Mouse (Mus musculus): ENCODE measurements around the gene Ldlrap1. TPM values are rescaled to one million over a fixed set of nuclear protein-coding genes. Genes with fewer than 3 reads are reported as not detected.
A peak's percentile ranks its signal among the peaks of the same experiment; 100 is the strongest.

Ldlrap1 gene
- polyA plus RNA-seq, 1 experiment from 2014 or later = 21.8 TPM

DNA sequence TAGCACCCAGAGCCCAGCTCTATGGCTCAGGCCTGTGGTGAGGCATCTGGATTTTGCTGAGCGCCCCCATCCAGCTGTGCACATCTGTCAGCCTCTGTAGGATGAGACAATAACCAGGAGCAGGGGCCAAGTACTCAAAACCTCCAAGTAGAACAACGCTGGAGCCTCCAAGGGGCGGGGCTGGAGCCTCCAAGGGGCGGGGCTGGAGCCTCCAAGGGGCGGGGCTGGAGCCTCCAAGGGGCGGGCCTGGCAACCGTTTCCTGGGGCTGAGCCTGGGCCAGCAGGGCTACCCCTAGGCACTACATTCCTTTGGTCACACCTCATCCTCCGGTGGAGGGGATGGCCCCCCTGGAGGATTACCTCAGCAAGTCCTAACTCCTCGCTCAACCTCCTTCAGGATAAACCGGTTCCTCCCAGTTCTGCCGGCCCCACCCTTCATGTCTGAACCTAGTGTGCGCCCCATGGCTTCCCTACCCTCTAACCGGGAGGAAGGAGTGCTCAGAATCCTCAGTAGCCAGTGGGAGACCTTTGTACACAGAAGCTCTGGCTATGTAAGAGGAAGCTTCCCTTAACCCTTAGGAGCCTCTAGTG is 33.7 kb downstream of the Ldlrap1 start:
- H3K27me3 ChIP-seq = peaks cover 3% of the 10 kb centered on the region; the same call in 1 of the 2 replicates
- peak overlapping the region; percentile 63 for H3K4me2 ChIP-seq
- peak overlapping the region; percentile 10; the same call in 1 of the 2 replicates for H3K9ac ChIP-seq
- H3K27ac ChIP-seq (replicated peaks) = peak overlapping the region; percentile 60
- H3K36me3 ChIP-seq (replicated peaks) = no peaks in the 10 kb centered on the region
- H3K4me1 ChIP-seq (replicated peaks) = peaks cover 46% of the 10 kb centered on the region
- H3K4me3 ChIP-seq (replicated peaks) = peak overlapping the region; percentile 39
- H3K9me3 ChIP-seq (replicated peaks) = no peaks in the 10 kb centered on the region
- WGBS (ENCODE audit: insufficient replicate concordance) = 3% methylated on average over 13 of the region's 13 CpGs
- peak; percentile 68 for ATAC-seq (ENCODE audit: insufficient read depth)

- Histone ChIP-seq H3K4me2 (peak overlapping the region; percentile 63; the same call in 1 of the 2 replicates), H3K9me3 (replicated peaks) (no peaks in the 10 kb centered on the region), H3K4me1 (replicated peaks) (peaks cover 44% of the 10 kb centered on the region), H3K4me3 (replicated peaks) (no peak overlapping the region), H3K36me3 (replicated peaks) (no peaks in the 10 kb centered on the region), H3K27me3 (peaks cover 3% of the 10 kb centered on the region; the same call in 1 of the 2 replicates), H3K9ac (no peak overlapping the region), H3K27ac (replicated peaks) (no peak overlapping the region)
- 60% methylated on average over 9 of the region's 9 CpGs for WGBS (ENCODE audit: insufficient replicate concordance)
- no peak for ATAC-seq (ENCODE audit: insufficient read depth)
These were observed 34.5 kb downstream of the Ldlrap1 start for GRCm38 (mm10) chr4:134733371-134733770.

DNA sequence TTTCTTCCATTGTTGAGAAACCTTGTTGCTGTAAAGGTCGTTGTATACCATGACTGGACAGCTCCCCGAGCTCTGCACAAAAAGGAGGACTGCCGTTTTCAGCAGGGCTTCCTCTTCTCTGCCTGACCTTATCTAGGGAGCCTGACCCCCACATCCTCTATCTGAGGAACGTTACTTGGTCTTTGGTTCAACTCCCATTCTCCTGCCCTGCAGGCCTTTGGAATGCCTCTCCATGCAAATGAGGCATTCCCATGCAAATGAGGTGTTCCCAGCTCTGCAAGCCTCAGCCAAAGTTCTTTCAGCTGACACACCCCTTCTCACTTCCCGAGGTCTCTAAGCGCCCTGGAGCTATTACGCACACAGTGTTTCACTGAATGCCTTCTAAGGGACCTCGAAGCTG is 37.7 kb downstream of the Ldlrap1 start:
- H3K27ac ChIP-seq (replicated peaks) = peak overlapping the region; percentile 51
- H3K36me3 ChIP-seq (replicated peaks) = no peaks in the 10 kb centered on the region
- 8% methylated on average over 8 of the region's 8 CpGs for WGBS (ENCODE audit: insufficient replicate concordance)
- no peak for ATAC-seq (ENCODE audit: insufficient read depth)
- H3K4me3 ChIP-seq (replicated peaks) = no peak overlapping the region
- H3K27me3 ChIP-seq = peaks cover 7% of the 10 kb centered on the region; the same call in 1 of the 2 replicates
- H3K9me3 ChIP-seq (replicated peaks) = no peaks in the 10 kb centered on the region
- H3K9ac ChIP-seq = no peak overlapping the region
- H3K4me2 ChIP-seq = no peak overlapping the region
- H3K4me1 ChIP-seq (replicated peaks) = peaks cover 48% of the 10 kb centered on the region

DNA sequence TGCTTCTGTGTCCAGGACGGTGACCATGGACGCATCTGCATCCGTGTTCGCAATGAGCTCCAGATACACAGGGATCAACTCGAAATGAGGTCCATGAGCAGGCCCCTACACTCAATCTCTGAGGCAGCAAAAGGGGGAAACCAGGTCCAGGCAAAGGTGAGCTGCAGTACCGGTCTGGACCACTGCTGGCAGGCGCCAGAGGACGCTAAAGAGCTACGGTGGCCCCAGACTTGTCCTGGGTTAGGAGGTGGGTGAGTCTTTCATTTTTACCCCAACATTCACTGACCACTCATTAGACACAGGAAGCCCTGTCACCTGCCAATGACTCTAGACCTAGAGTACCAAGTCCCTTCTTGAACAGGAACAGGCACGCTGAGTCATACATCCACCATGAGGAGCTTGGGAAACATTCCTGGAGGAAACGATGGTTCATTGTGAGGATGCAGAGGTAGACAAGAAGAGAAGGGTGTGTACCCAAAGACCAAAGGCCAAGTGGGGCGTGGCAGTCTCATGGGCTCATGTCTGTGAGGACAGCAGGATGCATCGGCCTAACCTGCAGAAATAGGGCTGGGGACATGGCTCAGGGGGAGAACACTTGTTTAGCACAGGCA is 42.0 kb downstream of the Ldlrap1 start:
- Histone ChIP-seq H3K4me1 (replicated peaks) (peaks cover 33% of the 10 kb centered on the region), H3K9ac (no peak overlapping the region), H3K36me3 (replicated peaks) (no peaks in the 10 kb centered on the region), H3K9me3 (replicated peaks) (no peaks in the 10 kb centered on the region), H3K27me3 (0 out of 2 replicates have a peak, but pooled peaks cover 4% of the 10 kb centered on the region), H3K4me3 (replicated peaks) (no peak overlapping the region), H3K4me2 (no peak overlapping the region), H3K27ac (replicated peaks) (no peak overlapping the region)
- no peak for ATAC-seq (ENCODE audit: insufficient read depth)
- WGBS (ENCODE audit: insufficient replicate concordance) = 64% methylated on average over 13 of the region's 13 CpGs

- H3K9me3 ChIP-seq (replicated peaks) = no peaks in the 10 kb centered on the region
- no peak overlapping the region for H3K4me3 ChIP-seq (replicated peaks)
- ATAC-seq (ENCODE audit: insufficient read depth) = no peak
- H3K9ac ChIP-seq = no peak overlapping the region
- peaks cover 33% of the 10 kb centered on the region for H3K4me1 ChIP-seq (replicated peaks)
- no peaks in the 10 kb centered on the region for H3K36me3 ChIP-seq (replicated peaks)
- H3K27me3 ChIP-seq = 0 out of 2 replicates have a peak, but pooled peaks cover 4% of the 10 kb centered on the region
- 49% methylated on average over 4 of the region's 4 CpGs for WGBS (ENCODE audit: insufficient replicate concordance)
- H3K27ac ChIP-seq (replicated peaks) = no peak overlapping the region
- H3K4me2 ChIP-seq = no peak overlapping the region
These were observed 42.9 kb downstream of the Ldlrap1 start for GRCm38 (mm10) chr4:134724974-134725373.

GRCm38 (mm10) chr4:134723251-134723650 is 44.6 kb downstream of the Ldlrap1 start:
- H3K27me3 ChIP-seq = 0 out of 2 replicates have a peak, but pooled peaks cover 4% of the 10 kb centered on the region
- H3K9me3 ChIP-seq (replicated peaks) = no peaks in the 10 kb centered on the region
- no peak for ATAC-seq (ENCODE audit: insufficient read depth)
- H3K9ac ChIP-seq = no peak overlapping the region
- no peak overlapping the region for H3K27ac ChIP-seq (replicated peaks)
- no peak overlapping the region for H3K4me2 ChIP-seq
- no peak overlapping the region for H3K4me3 ChIP-seq (replicated peaks)
- WGBS (ENCODE audit: insufficient replicate concordance) = 60% methylated on average over 3 of the region's 3 CpGs
- H3K36me3 ChIP-seq (replicated peaks) = no peaks in the 10 kb centered on the region
- peaks cover 35% of the 10 kb centered on the region for H3K4me1 ChIP-seq (replicated peaks)

- Histone ChIP-seq H3K4me2 (no peak overlapping the region), H3K27ac (replicated peaks) (no peak overlapping the region), H3K4me1 (replicated peaks) (peaks cover 29% of the 10 kb centered on the region), H3K9me3 (replicated peaks) (no peaks in the 10 kb centered on the region), H3K36me3 (replicated peaks) (no peaks in the 10 kb centered on the region), H3K9ac (no peak overlapping the region), H3K4me3 (replicated peaks) (no peak overlapping the region), H3K27me3 (0 out of 2 replicates have a peak, but pooled peaks cover 4% of the 10 kb centered on the region)
- WGBS (ENCODE audit: insufficient replicate concordance) = 75% methylated on average over 6 of the region's 6 CpGs
- ATAC-seq (ENCODE audit: insufficient read depth) = no peak
These were observed 46.7 kb downstream of the Ldlrap1 start for GRCm38 (mm10) chr4:134721076-134721475.

GRCm38 (mm10) chr4:134720371-134720770 is 47.5 kb downstream of the Ldlrap1 start:
- Histone ChIP-seq H3K9ac (0 out of 2 replicates have a peak overlapping the region, but pooled peaks have one; percentile 2), H3K27ac (replicated peaks) (no peak overlapping the region), H3K4me1 (replicated peaks) (peaks cover 24% of the 10 kb centered on the region), H3K9me3 (replicated peaks) (no peaks in the 10 kb centered on the region), H3K4me3 (replicated peaks) (no peak overlapping the region), H3K27me3 (0 out of 2 replicates have a peak, but pooled peaks cover 3% of the 10 kb centered on the region), H3K36me3 (replicated peaks) (no peaks in the 10 kb centered on the region), H3K4me2 (no peak overlapping the region)
- no peak for ATAC-seq (ENCODE audit: insufficient read depth)
- WGBS (ENCODE audit: insufficient replicate concordance) = 55% methylated on average over 3 of the region's 3 CpGs

GRCm38 (mm10) chr4:134719489-134719888 is 48.3 kb downstream of the Ldlrap1 start:
- H3K9ac ChIP-seq = peak overlapping the region; percentile 2; the same call in 1 of the 2 replicates
- peak overlapping the region; percentile 66 for H3K27ac ChIP-seq (replicated peaks)
- no peaks in the 10 kb centered on the region for H3K27me3 ChIP-seq

DNA sequence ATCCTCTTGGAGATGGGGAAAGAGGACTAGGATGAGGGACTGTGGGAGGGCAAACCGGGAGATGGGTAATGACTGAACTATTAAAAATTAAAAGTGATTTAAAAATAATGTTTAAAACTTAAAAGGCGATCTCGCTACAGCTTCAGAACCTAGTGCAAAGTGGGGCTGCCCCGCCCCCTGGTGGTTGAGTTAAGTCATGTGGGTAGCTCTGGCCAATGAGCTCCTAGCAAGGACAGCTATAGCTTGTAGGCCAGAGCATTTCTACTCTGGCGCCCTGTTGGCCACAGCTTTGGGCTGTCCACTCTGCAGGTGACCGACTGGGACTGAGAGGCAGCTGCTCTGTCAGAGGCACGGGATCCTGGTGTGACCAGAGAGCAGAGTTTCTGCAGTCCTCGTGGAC is 53.9 kb downstream of the Ldlrap1 start:
- Histone ChIP-seq H3K9me3 (replicated peaks) (no peaks in the 10 kb centered on the region), H3K27me3 (no peaks in the 10 kb centered on the region), H3K9ac (no peak overlapping the region), H3K4me3 (replicated peaks) (no peak overlapping the region), H3K4me2 (no peak overlapping the region), H3K4me1 (replicated peaks) (peaks cover 6% of the 10 kb centered on the region), H3K36me3 (replicated peaks) (no peaks in the 10 kb centered on the region), H3K27ac (replicated peaks) (no peak overlapping the region)
- 9% methylated on average over 8 of the region's 8 CpGs for WGBS (ENCODE audit: insufficient replicate concordance)
- peak; percentile 66 for ATAC-seq (ENCODE audit: insufficient read depth)

More at GRCm38 (mm10) chr4:134719489-134719888, 48.3 kb downstream of the Ldlrap1 start:
- Histone ChIP-seq H3K4me1 (replicated peaks) (peaks cover 18% of the 10 kb centered on the region), H3K36me3 (replicated peaks) (no peaks in the 10 kb centered on the region), H3K4me2 (peak overlapping the region; percentile 42), H3K9me3 (replicated peaks) (no peaks in the 10 kb centered on the region), H3K4me3 (replicated peaks) (no peak overlapping the region)
- 23% methylated on average over 8 of the region's 8 CpGs for WGBS (ENCODE audit: insufficient replicate concordance)
- ATAC-seq (ENCODE audit: insufficient read depth) = peak; percentile 89

DNA sequence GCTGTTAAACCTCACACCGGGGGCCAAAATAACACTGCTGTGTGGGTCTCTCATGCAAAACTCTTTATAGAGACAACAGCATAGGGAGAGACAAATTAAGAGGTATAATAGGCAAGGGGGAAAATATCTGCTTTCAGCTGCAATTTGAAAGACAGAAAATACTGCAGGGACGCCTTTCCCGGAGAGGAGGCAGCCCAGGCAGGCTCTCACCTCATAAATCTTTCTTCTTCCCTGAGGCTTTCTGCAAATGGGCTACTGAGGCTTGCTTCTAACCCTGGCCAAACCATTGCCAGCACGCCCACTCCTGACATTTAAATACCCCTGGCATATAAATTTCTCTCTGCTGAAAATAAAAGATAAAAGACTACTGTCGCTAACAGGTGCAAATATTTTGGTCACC is 62.5 kb downstream of the Ldlrap1 start:
- no peak for ATAC-seq (ENCODE audit: insufficient read depth)
- Histone ChIP-seq H3K27ac (replicated peaks) (no peak overlapping the region), H3K27me3 (peaks cover 76% of the 10 kb centered on the region), H3K4me2 (no peak overlapping the region), H3K9ac (no peak overlapping the region), H3K9me3 (replicated peaks) (no peaks in the 10 kb centered on the region), H3K4me3 (replicated peaks) (no peak overlapping the region), H3K36me3 (replicated peaks) (no peaks in the 10 kb centered on the region), H3K4me1 (replicated peaks) (peaks cover 31% of the 10 kb centered on the region)
- WGBS (ENCODE audit: insufficient replicate concordance) = 57% methylated on average over 5 of the region's 5 CpGs

Data from liver, embryonic 15.5 days (tissue).